ENCODE assay signal across 8 mouse cellular contexts in genomic region chr5:137349384-137350204, GRCm38 (mm10). TPM values are rescaled to one million over a fixed set of nuclear protein-coding genes. Genes with fewer than 3 reads are reported as not detected.
A peak's percentile ranks its signal among the peaks of the same experiment; 100 is the strongest.
DNase-seq lines count a peak whose midpoint lies in the region; ATAC-seq and TF ChIP-seq lines count a peak whose summit lies in the region.

Gene Ephb4 (plus strand): TSS chr5:137350109.

- TF ChIP-seq EP300 in ES-Bruce4 (IDR thresholded peaks at IDR 0.05; ENCODE audit: insufficient read depth, low read depth, low read length) = 0 out of 2 replicates have a peak, but pooled peaks have one; percentile 41
- peak; percentile 89 for TF ChIP-seq EP300 in heart, postnatal 0 days (IDR thresholded peaks at IDR 0.05; ENCODE audit: low read depth)

- peak within 1 kb of the TSS; percentile 98 for H3K4me2 ChIP-seq in forebrain, embryonic 15.5 days (replicated peaks)
- H3K4me2 ChIP-seq in heart, postnatal 0 days (ENCODE audit: low read depth, low read length) = peak within 1 kb of the TSS; percentile 88
- peak within 1 kb of the TSS; percentile 47 for H3K4me2 ChIP-seq in liver, embryonic 16.5 days (ENCODE audit: low read depth, low read length)

- H3K36me3 ChIP-seq in ES-Bruce4 (ENCODE audit: control insufficient read depth, insufficient read depth, low read length, poor library complexity, severe bottlenecking) = no peaks in the 10 kb centered on the region
- H3K36me3 ChIP-seq in forebrain, embryonic 15.5 days = no peaks in the 10 kb centered on the region
- peaks cover 11% of the 10 kb centered on the region for H3K36me3 ChIP-seq in heart, postnatal 0 days (replicated peaks; ENCODE audit: control insufficient read depth, insufficient read depth, low read length)
- no peaks in the 10 kb centered on the region for H3K36me3 ChIP-seq in liver, embryonic 16.5 days (ENCODE audit: control insufficient read depth, insufficient read depth)

- H3K27ac ChIP-seq in ES-Bruce4 (ENCODE audit: insufficient read depth, low read length) = peak within 1 kb of the TSS; percentile 85
- H3K27ac ChIP-seq in forebrain, embryonic 15.5 days (replicated peaks) = peak within 1 kb of the TSS; percentile 73
- peak within 1 kb of the TSS; percentile 99 for H3K27ac ChIP-seq in heart, postnatal 0 days (ENCODE audit: low read depth)
- peak within 1 kb of the TSS; percentile 67 for H3K27ac ChIP-seq in liver, embryonic 16.5 days (ENCODE audit: low read length)
- H3K27ac ChIP-seq in olfactory bulb, adult 2 months (ENCODE audit: insufficient read depth, low read depth, low read length) = no peak within 1 kb of the TSS

- H3K9me3 ChIP-seq in ES-Bruce4 (replicated peaks; ENCODE audit: control insufficient read depth, insufficient read depth, low read length, poor library complexity, severe bottlenecking) = no peaks in the 10 kb centered on the region
- no peaks in the 10 kb centered on the region for H3K9me3 ChIP-seq in forebrain, embryonic 15.5 days
- no peaks in the 10 kb centered on the region for H3K9me3 ChIP-seq in heart, postnatal 0 days (replicated peaks; ENCODE audit: control insufficient read depth, low read length)
- no peaks in the 10 kb centered on the region for H3K9me3 ChIP-seq in liver, embryonic 16.5 days (replicated peaks; ENCODE audit: control insufficient read depth, low read length)

- peak; percentile 58 for TF ChIP-seq POLR2A in ES-Bruce4 (IDR thresholded peaks at IDR 0.05; ENCODE audit: insufficient read depth, low read length)
- TF ChIP-seq POLR2A in olfactory bulb, adult 2 months (IDR thresholded peaks at IDR 0.05; ENCODE audit: insufficient read depth, low read depth, low read length) = no peak; the same call in 1 of the 2 replicates

- no peaks in the 10 kb centered on the region for H3K27me3 ChIP-seq in ES-Bruce4 (ENCODE audit: control insufficient read depth, insufficient read depth, low read length, poor library complexity, severe bottlenecking)
- no peaks in the 10 kb centered on the region; the same call in 1 of the 2 replicates for H3K27me3 ChIP-seq in forebrain, embryonic 15.5 days
- H3K27me3 ChIP-seq in heart, postnatal 0 days (ENCODE audit: control insufficient read depth, insufficient read depth, low read length) = no peaks in the 10 kb centered on the region
- H3K27me3 ChIP-seq in liver, embryonic 16.5 days (ENCODE audit: control insufficient read depth, insufficient read depth, low read depth, low read length) = peaks cover 47% of the 10 kb centered on the region

- DNase-seq in adrenal gland, postnatal 36 days = peak; percentile 96 to 97
- peak; percentile 98 for DNase-seq in heart, postnatal 0 days (ENCODE audit: low spot score)
- DNase-seq in kidney, postnatal 25 days = peak; percentile 99
- DNase-seq in urinary bladder, postnatal 25 days (ENCODE audit: low spot score) = peak; percentile 78

- peak within 1 kb of the TSS; percentile 77 for H3K4me3 ChIP-seq in ES-Bruce4 (ENCODE audit: low read depth, low read length)
- H3K4me3 ChIP-seq in forebrain, embryonic 15.5 days = peak within 1 kb of the TSS; percentile 70
- peak within 1 kb of the TSS; percentile 93 for H3K4me3 ChIP-seq in heart, postnatal 0 days (ENCODE audit: low read depth, low read length)
- peak within 1 kb of the TSS; percentile 57 for H3K4me3 ChIP-seq in liver, embryonic 16.5 days (ENCODE audit: low read depth, low read length)
- peak within 1 kb of the TSS; percentile 49 for H3K4me3 ChIP-seq in olfactory bulb, adult 2 months (ENCODE audit: insufficient read depth, low read depth, low read length)

- WGBS in forebrain, embryonic 15.5 days = under 1% methylated on average over 30 of the region's 32 CpGs
- under 1% methylated on average over 25 of the region's 32 CpGs for WGBS in heart, postnatal 0 days
- 1% methylated on average over 32 of the region's 32 CpGs for WGBS in liver, embryonic 16.5 days (ENCODE audit: insufficient replicate concordance)
- WGBS in olfactory bulb, adult 2 months = 1% methylated on average over 32 of the region's 32 CpGs

- TF ChIP-seq CTCF in ES-Bruce4 (IDR thresholded peaks at IDR 0.05; ENCODE audit: low read depth, low read length) = peak; percentile 7
- peak; percentile 24; the same call in 1 of the 2 replicates for TF ChIP-seq CTCF in heart, postnatal 0 days (IDR thresholded peaks at IDR 0.05; ENCODE audit: low read depth)
- no peak for TF ChIP-seq CTCF in olfactory bulb, adult 2 months (IDR thresholded peaks at IDR 0.05; ENCODE audit: insufficient read depth, low read depth, low read length)

- H3K9ac ChIP-seq in ES-Bruce4 (ENCODE audit: low read depth, poor library complexity, severe bottlenecking) = peak within 1 kb of the TSS; percentile 89
- peak within 1 kb of the TSS; percentile 74 for H3K9ac ChIP-seq in forebrain, embryonic 15.5 days (replicated peaks)
- H3K9ac ChIP-seq in heart, postnatal 0 days (replicated peaks; ENCODE audit: low read depth, low read length) = peak within 1 kb of the TSS; percentile 97
- peak within 1 kb of the TSS; percentile 64 for H3K9ac ChIP-seq in liver, embryonic 16.5 days (ENCODE audit: low read depth, low read length)

- peak; percentile 90 for ATAC-seq in forebrain, embryonic 15.5 days (replicated peaks)
- peak; percentile 93 for ATAC-seq in heart, postnatal 0 days (ENCODE audit: insufficient read depth, low read depth)
- ATAC-seq in liver, embryonic 16.5 days (ENCODE audit: low read depth) = peak; percentile 85

- H3K4me1 ChIP-seq in ES-Bruce4 (ENCODE audit: control insufficient read depth, insufficient read depth, low read length) = no peaks in the 10 kb centered on the region
- H3K4me1 ChIP-seq in forebrain, embryonic 15.5 days = peaks cover 47% of the 10 kb centered on the region
- peaks cover 34% of the 10 kb centered on the region for H3K4me1 ChIP-seq in heart, postnatal 0 days (ENCODE audit: control insufficient read depth, insufficient read depth)
- peaks cover 4% of the 10 kb centered on the region for H3K4me1 ChIP-seq in liver, embryonic 16.5 days (ENCODE audit: control insufficient read depth, low read depth, low read length)
- H3K4me1 ChIP-seq in olfactory bulb, adult 2 months (ENCODE audit: control insufficient read depth, insufficient read depth, low read length) = peaks cover 19% of the 10 kb centered on the region

RNA-seq across cellular contexts. Expression of gene Ephb4, which starts in this region (rescaled TPM):
- 17.1 and 20.7 TPM in 2 replicates for polyA plus RNA-seq in ES-Bruce4 (2011; ENCODE audit: insufficient read depth, insufficient read length, low read depth, missing spikeins)
- total RNA-seq in adrenal gland, postnatal 36 days (2021) = 10 to 100 TPM; 59.4 to 60.6 TPM
- polyA plus RNA-seq in forebrain, embryonic 15.5 days (2015; fragmentation: Nextera tagmentation; extraction: Ambion mirVana) = 6.6 and 7.1 TPM in 2 replicates
- 99.2 and 113 TPM in 2 replicates for total RNA-seq in heart, postnatal 0 days (2014; rRNA removed; ENCODE audit: low replicate concordance)
- 20.4 and 23.1 TPM in 2 replicates for polyA plus RNA-seq in heart, postnatal 0 days (2015; fragmentation: Nextera tagmentation; extraction: Ambion mirVana)
- polyA plus RNA-seq in liver, embryonic 16.5 days (2015; fragmentation: Nextera tagmentation; extraction: Ambion mirVana) = 7.3 and 9.1 TPM in 2 replicates
- polyA plus RNA-seq in olfactory bulb, adult 2 months (2012; ENCODE audit: insufficient read depth, insufficient read length, low replicate concordance, missing spikeins) = not detected in 2 replicates

Comparison
In these comparisons a context has a peak if more than half of its experiments do, and no peak if none do; other contexts are left out.
1. H3K4me2 ChIP-seq: peak in every context shown above with its lines; median percentile 98 in forebrain, embryonic 15.5 days; 88 in heart, postnatal 0 days; 47 in liver, embryonic 16.5 days.